Mouse (Mus musculus) thymus, adult 2 months (tissue): ENCODE data around the gene Fam83b.

ENCODE experiments used
- CTCF ChIP-seq: fragments of 200-500 bp; IDR thresholded peaks from 2 replicates; pipeline ENCODE4 v1.5.1; 2012; ENCODE audit warnings: mild to moderate bottlenecking, control low read depth, low read length, moderate library complexity, borderline replicate concordance; ENCODE audit not compliant: control insufficient read depth, poor library complexity, insufficient read depth; ENCODE audit errors: extremely low read depth
- POLR2A ChIP-seq: fragments of 200-500 bp; IDR thresholded peaks from 2 replicates; pipeline ENCODE4 v1.6.1; 2012; ENCODE audit warnings: mild to moderate bottlenecking, low read length, control low read depth, moderate library complexity; ENCODE audit not compliant: control insufficient read depth, poor library complexity, insufficient read depth; ENCODE audit errors: extremely low read depth

GRCm38 (mm10) chr9:76553758-76554157 lies 13.2 kb downstream of the Fam83b start:
- TF ChIP-seq POLR2A (no peak), CTCF (no peak)
